29 mouse cellular contexts compared by ENCODE assay signal in the genomic region with DNA sequence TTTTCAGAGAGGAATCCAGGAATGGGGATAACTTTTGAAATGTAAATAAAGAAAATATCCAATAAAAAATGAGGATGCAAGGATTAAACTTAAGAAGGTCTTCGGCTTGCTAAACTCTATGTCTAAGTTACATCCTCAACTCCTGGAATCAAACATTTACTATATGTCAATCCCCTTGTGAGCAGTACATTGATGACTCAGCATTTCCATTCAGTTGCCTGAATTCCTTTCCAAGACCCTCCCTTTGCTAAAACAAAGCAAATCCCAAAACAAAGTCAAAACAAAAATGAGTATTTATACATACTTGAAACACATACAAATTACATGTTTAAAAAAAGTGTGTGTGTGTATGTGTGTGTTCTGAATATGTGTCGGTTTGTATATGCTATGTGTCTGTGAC.
"Had no signal": no experiment of that assay in that cellular context is flagged by ENCODE, and none has a peak within 500 bp of the region (broad histone marks: within the 10 kb centered on the region; RNA-seq: fewer than 3 reads in every experiment).

No protein-coding gene starts in this region.

- H3K27me3 ChIP-seq: heart, embryonic 12.5 days; heart, embryonic 13.5 days; heart, embryonic 15.5 days; hindbrain, embryonic 12.5 days; hindbrain, embryonic 13.5 days; hindbrain, embryonic 15.5 days; intestine, embryonic 15.5 days; kidney, embryonic 15.5 days had no signal

- H3K9ac ChIP-seq: heart, embryonic 12.5 days; heart, embryonic 13.5 days; heart, embryonic 15.5 days; hindbrain, embryonic 12.5 days; hindbrain, embryonic 13.5 days; hindbrain, embryonic 14.5 days; hindbrain, embryonic 15.5 days; intestine, embryonic 15.5 days; kidney, embryonic 15.5 days had no signal

- H3K9me3 ChIP-seq: heart, embryonic 12.5 days; heart, embryonic 13.5 days; heart, embryonic 15.5 days; hindbrain, embryonic 10.5 days; hindbrain, embryonic 12.5 days; hindbrain, embryonic 13.5 days; hindbrain, embryonic 15.5 days; intestine, embryonic 15.5 days; kidney, embryonic 15.5 days had no signal

- H3K4me3 ChIP-seq: heart, embryonic 12.5 days; heart, embryonic 13.5 days; heart, embryonic 15.5 days; hindbrain, embryonic 10.5 days; hindbrain, embryonic 12.5 days; hindbrain, embryonic 13.5 days; hindbrain, embryonic 15.5 days; intestine, embryonic 15.5 days; kidney, embryonic 15.5 days; layer of hippocampus, adult 2 months; left cerebral cortex, adult 2 months had no signal

- DNase-seq: heart, postnatal 10 days; heart, postnatal 14 days; heart, postnatal 36 days; heart, postnatal 4 days; kidney, adult 11 months; kidney, adult 18-20 months; kidney, adult 2 months; kidney, adult 8-10 months; kidney, adult 9 months; kidney, postnatal 10 days; kidney, postnatal 14 days; kidney, postnatal 36 days; kidney, postnatal 4 days; layer of hippocampus, postnatal 36 days had no signal

- H3K36me3 ChIP-seq: heart, embryonic 12.5 days; heart, embryonic 13.5 days; heart, embryonic 15.5 days; hindbrain, embryonic 10.5 days; hindbrain, embryonic 12.5 days; hindbrain, embryonic 13.5 days; hindbrain, embryonic 15.5 days; intestine, embryonic 15.5 days; kidney, embryonic 15.5 days had no signal

- H3K4me1 ChIP-seq: heart, embryonic 12.5 days; heart, embryonic 13.5 days; heart, embryonic 15.5 days; hindbrain, embryonic 10.5 days; hindbrain, embryonic 12.5 days; hindbrain, embryonic 13.5 days; hindbrain, embryonic 15.5 days; intestine, embryonic 15.5 days; kidney, embryonic 15.5 days had no signal

- H3K4me2 ChIP-seq: heart, embryonic 11.5 days; heart, embryonic 12.5 days; heart, embryonic 13.5 days; heart, embryonic 15.5 days; hindbrain, embryonic 12.5 days; hindbrain, embryonic 13.5 days; hindbrain, embryonic 14.5 days; hindbrain, embryonic 15.5 days; intestine, embryonic 15.5 days; kidney, embryonic 15.5 days had no signal

- H3K27ac ChIP-seq: heart, embryonic 13.5 days; heart, embryonic 15.5 days; hindbrain, embryonic 10.5 days; hindbrain, embryonic 12.5 days; hindbrain, embryonic 13.5 days; hindbrain, embryonic 14.5 days; hindbrain, embryonic 15.5 days; hindbrain, postnatal 0 days; intestine, embryonic 15.5 days; kidney, embryonic 15.5 days; kidney, postnatal 0 days; layer of hippocampus, adult 2 months; left cerebral cortex, adult 2 months had no signal
